Mouse (Mus musculus): Measurements from ENCODE around the gene Spag9.
"Not testable (repeated sequence)": the region's sequence is repeated elsewhere in the genome, so short reads cannot be mapped to it uniquely, and the experiment has no call there.

The Spag9 gene

GRCm38 (mm10) chr11:93986298-93986697, 9.6 kb upstream of the Spag9 start:
- no peak for DNase-seq (ENCODE audit: low spot score in 2 of 2)

- DNase-seq (ENCODE audit: low spot score in 2 of 2): no peak
Measured at GRCm38 (mm10) chr11:93987026-93987425, 8.9 kb upstream of the Spag9 start.

DNA sequence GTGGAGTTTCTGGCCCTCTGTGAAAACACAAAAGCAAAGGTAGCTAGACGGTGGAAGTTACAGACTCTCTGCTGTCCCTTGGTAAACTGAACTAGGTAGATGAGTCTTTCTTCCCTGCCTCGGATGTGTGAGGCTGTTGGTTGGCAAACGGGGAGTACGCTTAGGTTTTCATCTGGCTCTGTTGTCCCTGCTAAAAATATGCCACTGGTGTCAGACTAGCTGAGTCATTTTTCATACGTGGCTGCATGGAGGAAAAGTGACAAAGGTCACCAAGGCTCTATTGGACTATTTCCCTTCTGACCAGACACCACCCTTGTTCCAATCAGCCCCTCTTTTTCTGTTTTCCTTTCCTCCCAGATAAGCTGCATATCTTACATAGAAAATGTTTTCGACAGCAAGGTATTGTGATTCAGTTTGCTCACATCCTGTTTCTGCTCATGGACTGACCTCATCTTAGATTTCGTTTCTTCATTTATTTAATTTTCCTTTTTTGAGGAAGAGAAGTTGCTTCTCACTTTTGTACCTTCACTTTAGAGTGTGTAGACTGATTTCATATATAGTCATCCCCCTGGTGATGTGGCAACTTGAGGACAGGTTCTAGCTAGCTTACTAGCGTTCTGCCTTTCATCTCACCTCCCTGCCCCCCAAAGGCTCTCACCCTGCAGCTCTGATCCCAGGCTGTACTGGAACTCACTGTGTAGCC, 8.1 kb upstream of the Spag9 start:
- no peak for DNase-seq (ENCODE audit: low spot score in 2 of 2)

- no peak for DNase-seq (ENCODE audit: low spot score in 2 of 2)
Measured at GRCm38 (mm10) chr11:93988328-93989062, 7.4 kb upstream of the Spag9 start.

DNA sequence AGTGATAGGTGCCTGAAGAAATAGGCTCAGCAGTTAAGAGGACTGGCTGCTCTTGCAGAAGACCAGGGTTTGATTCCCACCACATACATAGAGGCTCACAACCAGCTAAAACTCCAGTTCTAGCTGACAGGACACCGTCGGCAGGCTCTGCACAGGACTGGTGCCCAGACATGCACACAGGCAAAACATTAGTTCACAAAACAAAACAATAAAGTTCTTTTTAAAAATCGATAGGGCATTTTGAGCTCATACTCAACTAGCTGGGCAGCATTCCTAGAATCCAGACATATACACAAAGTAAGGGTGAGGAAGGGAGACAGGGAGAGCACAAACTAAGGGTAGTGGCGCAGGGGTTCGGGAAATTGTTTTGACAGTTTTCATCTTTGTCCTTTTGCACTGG, 1.4 kb upstream of the Spag9 start:
- no peak for DNase-seq (ENCODE audit: low spot score in 2 of 2)

- peak; percentile 67 to 78 for DNase-seq (ENCODE audit: low spot score in 2 of 2)
Measured at GRCm38 (mm10) chr11:93995111-93995719, 676 bp upstream of the Spag9 start.

DNA sequence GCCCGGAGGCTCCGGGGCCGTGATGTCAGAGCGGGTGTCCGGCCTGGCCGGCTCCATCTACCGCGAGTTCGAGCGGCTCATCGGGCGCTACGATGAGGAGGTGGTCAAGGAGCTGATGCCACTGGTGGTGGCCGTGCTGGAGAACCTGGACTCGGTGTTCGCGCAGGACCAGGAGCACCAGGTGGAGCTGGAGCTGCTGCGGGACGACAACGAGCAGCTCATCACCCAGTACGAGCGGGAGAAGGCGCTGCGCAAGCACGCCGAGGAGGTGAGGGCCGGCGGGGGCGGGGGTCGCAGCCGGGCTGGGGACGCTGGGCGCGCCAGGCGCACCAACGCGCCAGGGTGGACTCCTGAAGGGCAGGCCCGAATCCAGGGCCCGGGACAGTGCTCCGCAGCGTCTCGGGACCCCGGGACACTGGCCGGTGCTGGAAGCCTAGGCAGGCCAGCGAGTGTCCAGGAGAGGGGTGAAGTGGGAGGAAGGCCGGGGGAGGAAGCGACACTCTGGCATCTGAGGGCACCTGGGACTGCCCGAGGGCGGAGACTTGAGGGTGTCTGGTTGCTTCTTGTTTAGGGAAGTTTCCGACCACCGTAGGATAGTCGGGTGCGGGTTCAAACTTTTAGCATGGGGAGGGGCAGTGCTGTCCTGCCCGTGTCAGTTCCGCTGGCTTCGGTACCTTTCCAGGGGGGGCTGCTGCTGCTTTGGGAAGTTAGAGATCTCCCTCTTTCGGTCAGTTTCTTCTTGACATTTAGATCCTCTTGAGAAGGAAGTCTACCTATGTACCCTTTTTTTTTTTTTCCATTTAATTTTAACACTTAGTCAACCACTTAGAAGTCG, 632 bp downstream of the Spag9 start:
- peak; percentile 40 to 57 for DNase-seq (ENCODE audit: low spot score in 2 of 2)

- DNase-seq (ENCODE audit: low spot score in 2 of 2): no peak
Measured at GRCm38 (mm10) chr11:93997141-93997775, 1.4 kb downstream of the Spag9 start.

GRCm38 (mm10) chr11:93999276-93999675, 3.4 kb downstream of the Spag9 start:
- no peak for DNase-seq (ENCODE audit: low spot score in 2 of 2)

DNA sequence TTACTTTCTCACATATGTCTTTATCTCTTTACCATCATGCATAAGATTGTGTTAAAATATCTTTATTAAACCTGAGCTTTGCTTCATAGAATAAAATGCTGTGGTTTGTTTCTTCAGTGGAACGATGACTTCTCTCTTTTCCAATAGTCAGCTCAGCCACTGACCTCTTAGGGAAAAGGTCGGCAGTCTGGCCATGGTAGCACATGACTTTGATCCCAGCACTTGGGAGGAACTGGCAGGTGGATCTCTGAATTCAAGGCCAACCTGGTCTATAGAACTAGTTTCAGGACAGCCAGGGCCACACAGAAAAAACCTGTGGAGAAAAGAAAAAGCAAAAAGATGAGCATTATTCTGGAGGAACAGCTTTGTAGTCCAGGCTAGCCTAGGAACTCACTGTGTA, 7.5 kb downstream of the Spag9 start:
- no peak for DNase-seq (ENCODE audit: low spot score in 2 of 2)

DNA sequence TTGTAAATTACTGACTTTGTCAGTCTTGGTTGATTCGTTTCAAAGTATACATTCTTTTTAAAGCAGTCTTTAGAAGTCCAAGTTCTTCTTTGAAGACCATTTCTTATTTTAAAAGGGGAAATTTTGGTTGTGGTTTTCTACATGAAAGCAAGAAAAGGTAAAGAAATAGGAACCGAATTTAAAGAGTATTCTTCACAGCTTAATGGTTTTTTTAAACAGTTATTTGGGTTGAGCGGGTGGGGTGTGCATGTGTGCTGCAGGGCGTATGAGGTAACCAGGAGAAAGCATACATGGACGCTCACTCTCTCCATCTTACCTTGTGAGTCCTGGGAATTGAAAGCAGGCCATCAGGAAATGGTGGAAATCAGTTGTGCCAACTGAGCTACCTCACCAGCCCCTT, 23.2 kb downstream of the Spag9 start:
- DNase-seq (ENCODE audit: low spot score in 2 of 2): no peak

GRCm38 (mm10) chr11:94020403-94020802, 24.5 kb downstream of the Spag9 start:
- no peak for DNase-seq (ENCODE audit: low spot score in 2 of 2)

- DNase-seq (ENCODE audit: low spot score in 2 of 2): no peak
Measured at GRCm38 (mm10) chr11:94026289-94026688, 30.4 kb downstream of the Spag9 start.

DNA sequence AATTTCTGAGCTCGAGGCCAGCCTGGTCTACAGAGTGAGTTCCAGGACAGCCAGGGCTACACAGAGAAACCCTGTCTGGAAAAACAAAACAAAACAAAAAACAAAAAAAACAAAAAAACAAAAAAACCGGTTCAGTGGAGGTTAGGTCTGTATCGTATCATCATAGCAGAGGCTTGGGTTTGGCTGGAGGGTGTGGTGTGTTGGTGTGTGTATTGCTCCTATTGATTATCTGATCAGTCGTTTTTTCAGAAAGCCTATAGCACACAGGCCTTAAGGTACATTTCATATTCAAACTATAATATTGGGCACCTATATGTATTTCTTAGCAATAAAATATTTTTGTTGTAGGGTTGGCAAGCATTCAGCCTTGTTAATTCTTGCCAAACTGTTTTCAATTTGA, 36.2 kb downstream of the Spag9 start:
- DNase-seq (ENCODE audit: low spot score in 2 of 2): no peak

DNA sequence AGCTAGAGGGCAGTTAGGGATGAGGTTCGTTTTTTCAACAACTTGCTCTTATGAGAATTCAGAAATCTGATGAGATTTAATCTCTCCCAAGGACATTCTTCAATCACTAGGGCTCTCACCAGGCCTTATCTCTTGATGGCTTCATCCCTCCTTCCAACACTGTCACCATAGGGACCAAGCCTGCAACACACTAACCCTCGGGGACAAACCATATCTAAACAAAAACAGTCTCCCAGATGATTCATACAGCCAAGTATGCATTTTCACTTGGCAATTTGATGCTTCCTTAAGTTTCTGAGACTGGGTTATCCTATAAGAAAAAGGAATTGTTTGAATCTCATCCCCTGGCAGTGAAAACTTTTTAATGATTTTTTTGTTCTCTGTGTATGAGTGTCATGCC, 37.1 kb downstream of the Spag9 start:
- no peak for DNase-seq (ENCODE audit: low spot score in 2 of 2)

DNA sequence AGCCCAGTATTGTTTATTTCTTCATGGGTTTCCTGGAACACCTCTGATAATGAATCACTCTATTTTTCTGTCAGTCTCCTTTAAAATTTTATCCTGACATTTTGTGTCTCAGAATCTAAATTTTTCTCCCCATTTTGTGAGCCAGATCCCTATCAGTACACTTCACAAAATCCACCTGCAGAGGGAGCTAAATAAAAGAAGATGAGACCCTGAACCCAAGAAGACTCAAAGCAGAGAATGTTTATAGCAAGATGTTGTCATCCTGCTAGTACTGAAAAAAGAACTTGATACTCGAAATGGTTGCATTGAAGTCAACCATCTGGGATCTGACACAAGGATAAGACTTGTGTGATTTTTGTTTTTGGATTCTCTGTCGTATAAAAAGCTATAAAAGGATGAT, 40.1 kb downstream of the Spag9 start:
- no peak for DNase-seq (ENCODE audit: low spot score in 2 of 2)

DNA sequence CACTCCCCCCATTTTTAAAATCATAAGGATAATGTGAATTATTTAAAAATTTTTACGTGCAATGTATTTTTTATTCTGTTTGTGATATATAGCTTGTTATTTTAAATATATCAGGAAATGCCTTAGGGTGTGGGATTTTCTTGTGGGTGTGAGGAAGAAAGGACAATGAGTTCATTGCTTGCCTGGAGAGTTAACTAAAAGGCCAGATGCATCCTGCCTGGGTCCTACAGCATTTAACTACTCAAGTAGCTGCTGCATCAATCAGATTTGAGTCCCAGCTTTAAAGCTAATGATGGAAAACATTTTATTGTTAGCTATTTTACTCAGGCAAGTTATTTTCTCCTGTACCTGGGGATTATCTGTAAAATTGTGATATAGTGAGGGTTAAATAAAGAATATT, 45.6 kb downstream of the Spag9 start:
- DNase-seq (ENCODE audit: low spot score in 2 of 2): no peak

- DNase-seq (ENCODE audit: low spot score in 2 of 2): not testable (repeated sequence)
Measured at GRCm38 (mm10) chr11:94042301-94042700, 46.4 kb downstream of the Spag9 start.

DNA sequence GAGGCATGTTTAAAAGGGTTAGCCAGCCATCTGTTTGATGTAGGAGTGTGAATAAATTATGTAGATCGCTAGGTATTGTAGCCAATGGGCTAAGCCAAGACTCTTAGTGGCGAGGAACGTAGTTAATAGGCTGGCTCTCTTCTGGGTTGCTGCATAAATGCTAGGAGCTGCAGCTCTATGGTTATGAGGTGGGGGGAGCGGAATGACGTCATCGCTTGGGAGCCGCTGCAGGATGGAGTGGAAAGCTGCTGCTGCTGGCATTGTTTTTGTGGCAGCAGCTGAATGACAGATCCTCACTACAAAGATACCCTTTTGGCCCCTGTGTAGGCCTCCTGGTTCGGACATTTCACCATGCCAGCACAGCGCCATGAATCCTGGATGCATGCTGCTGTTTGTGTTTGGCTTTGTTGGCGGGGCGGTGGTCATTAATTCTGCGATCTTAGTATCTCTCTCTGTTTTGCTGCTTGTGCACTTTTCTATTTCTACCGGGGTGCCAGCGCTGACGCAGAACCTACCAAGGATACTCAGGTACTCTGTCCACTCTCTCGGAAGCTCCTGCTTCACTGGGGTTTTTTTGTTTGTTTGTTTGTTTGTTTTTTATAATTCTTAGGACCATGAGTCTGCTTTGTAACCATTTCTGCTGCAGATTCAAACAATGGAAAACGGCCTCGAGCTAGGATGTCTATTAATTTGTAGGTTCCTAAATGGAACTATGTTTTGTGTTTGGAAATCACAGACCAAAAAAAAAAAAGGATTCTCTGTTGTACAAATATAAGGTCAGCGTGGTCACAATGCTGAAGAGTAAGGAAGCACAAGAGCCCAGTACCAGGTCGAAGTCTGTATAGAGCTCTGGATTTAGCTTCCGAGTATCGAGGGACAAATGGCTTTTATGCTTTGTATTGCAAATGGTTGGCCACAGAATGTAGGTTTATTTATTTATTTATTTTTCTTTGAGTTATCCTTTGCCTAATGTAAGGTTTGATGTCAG, 48.4 kb downstream of the Spag9 start:
- DNase-seq (ENCODE audit: low spot score in 2 of 2): peak; percentile 91 to 92

GRCm38 (mm10) chr11:94045016-94045415, 49.1 kb downstream of the Spag9 start:
- DNase-seq (ENCODE audit: low spot score in 2 of 2): no peak

All from frontal cortex, postnatal 10 days (tissue).